Mouse (Mus musculus): ENCODE measurements around the gene Prpsap2. TPM values are rescaled to one million over a fixed set of nuclear protein-coding genes. Genes with fewer than 3 reads are reported as not detected.

Prpsap2 gene
- total RNA-seq, 2 experiments from 2014 or later = 4.2 to 5.4 TPM

- intact Hi-C loops (cut with DNase I; ENCODE audit: low total_unique reads) = no loop called here
- peak; percentile 38 for DNase-seq
Measured at GRCm38 (mm10) chr11:61683907-61684731, 77.8 kb downstream of the Prpsap2 start, which contains the start of gene Fam83g. Fam83g (plus strand) TSS chr11:61684091.

Other genes starting within 250 kb of the Prpsap2 start
- gene Epn2, start 182.4 kb downstream of the Prpsap2 start, total RNA-seq (2021) = 10 to 100 TPM; 19.4 to 24.8 TPM
- 1 to 10 TPM; 7.0 to 9.9 TPM for gene Grap, start 108.8 kb downstream of the Prpsap2 start, total RNA-seq (2021)
- gene Fam83g, start 78.0 kb downstream of the Prpsap2 start, total RNA-seq (2021) = under 1 TPM; 0.09 to 0.10 TPM
- not detected for gene Slc5a10, start 41.3 kb downstream of the Prpsap2 start, total RNA-seq (2021)
- gene Ulk2, start 93.0 kb upstream of the Prpsap2 start, total RNA-seq (2021) = 10 to 100 TPM; 54.6 to 55.8 TPM
- gene Akap10, start 168.2 kb upstream of the Prpsap2 start, total RNA-seq (2021) = 1 to 10 TPM; 8.0 to 9.5 TPM
- gene Specc1, start 194.7 kb upstream of the Prpsap2 start, total RNA-seq (2021) = 1 to 10 TPM; 5.0 to 5.4 TPM

All from gastrocnemius, postnatal 14 days (tissue).